24 mouse cellular contexts compared by ENCODE assay signal in the genomic region with DNA sequence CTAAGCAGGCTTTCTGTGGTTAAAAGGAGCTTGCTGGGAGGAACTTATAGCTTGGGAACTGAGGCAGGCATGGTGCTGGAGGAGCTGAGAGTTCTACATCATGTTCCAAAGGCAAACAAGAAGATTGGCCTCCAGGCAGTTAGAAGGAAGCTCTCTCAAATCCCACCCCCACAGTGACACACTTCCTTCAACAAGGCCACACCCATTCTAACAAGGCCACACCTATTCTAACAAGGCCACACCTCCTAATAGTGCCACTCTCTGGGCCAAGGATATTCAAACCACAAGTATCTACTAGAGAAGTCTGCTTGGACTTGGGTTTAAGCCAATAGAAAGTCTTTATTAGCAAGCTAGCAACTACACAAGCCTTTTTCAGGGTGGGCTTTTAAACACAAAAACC. TPM values are rescaled to one million over a fixed set of nuclear protein-coding genes. Genes with fewer than 3 reads are reported as not detected.
DNase-seq lines count a peak whose midpoint lies in the region; ATAC-seq and TF ChIP-seq lines count a peak whose summit lies in the region.
"Had no signal": no experiment of that assay in that cellular context is flagged by ENCODE, and none has a peak within 500 bp of the region (broad histone marks: within the 10 kb centered on the region; RNA-seq: fewer than 3 reads in every experiment).

No protein-coding gene starts in this region.

- H3K36me3 ChIP-seq in liver, postnatal 0 days (replicated peaks; ENCODE audit: insufficient read depth, low read length): no peaks in the 10 kb centered on the region
- H3K36me3 ChIP-seq: forebrain, embryonic 10.5 days; hindbrain, embryonic 15.5 days; kidney, embryonic 15.5 days; limb, embryonic 13.5 days; midbrain, embryonic 15.5 days; neural tube, embryonic 15.5 days had no signal

- DNase-seq in liver, postnatal 0 days: no peak
- DNase-seq in liver (no peak), 3T3-L1 (ENCODE audit: low read depth, low spot score) (peak; percentile 13), ES-CJ7 (ENCODE audit: low read depth, low spot score) (peak; percentile 33)
- no peak for DNase-seq in testis, postnatal 10 days (ENCODE audit: low spot score)
- no peak for DNase-seq in frontal cortex, adult 2 months (ENCODE audit: extremely low spot score in 1 of 2, low spot score in 1 of 2)
- DNase-seq: adrenal gland, postnatal 10 days; cerebellum, postnatal 10 days; forebrain, postnatal 0 days; gastrocnemius, postnatal 10 days; heart, adult 11 months; heart, postnatal 36 days; kidney, postnatal 4 days; thymus, postnatal 4 days had no signal

- no peak overlapping the region for H3K4me2 ChIP-seq in liver, postnatal 0 days (ENCODE audit: low read depth, low read length)
- H3K4me2 ChIP-seq: hindbrain, embryonic 15.5 days; kidney, embryonic 15.5 days; limb, embryonic 13.5 days; midbrain, embryonic 15.5 days; neural tube, embryonic 15.5 days had no signal

- H3K9me3 ChIP-seq in liver, postnatal 0 days (ENCODE audit: low read length): no peaks in the 10 kb centered on the region
- H3K9me3 ChIP-seq: forebrain, embryonic 10.5 days; hindbrain, embryonic 15.5 days; kidney, embryonic 15.5 days; midbrain, embryonic 15.5 days; neural tube, embryonic 15.5 days had no signal

- TF ChIP-seq EP300 in liver, postnatal 0 days (IDR thresholded peaks at IDR 0.05; ENCODE audit: low read depth): no peak

- no peaks in the 10 kb centered on the region for H3K27me3 ChIP-seq in liver, postnatal 0 days (ENCODE audit: insufficient read depth, low read length)
- H3K27me3 ChIP-seq: hindbrain, embryonic 15.5 days; kidney, embryonic 15.5 days; limb, embryonic 13.5 days; midbrain, embryonic 15.5 days; neural tube, embryonic 15.5 days had no signal

- no peak overlapping the region for H3K27ac ChIP-seq in liver, postnatal 0 days (ENCODE audit: low read depth)
- H3K27ac ChIP-seq: forebrain, embryonic 10.5 days; liver, embryonic 14.5 days; midbrain, embryonic 15.5 days; neural tube, embryonic 15.5 days had no signal

- H3K9ac ChIP-seq in liver, postnatal 0 days (replicated peaks): no peak overlapping the region
- H3K9ac ChIP-seq: forebrain, postnatal 0 days; hindbrain, embryonic 15.5 days; kidney, embryonic 15.5 days; limb, embryonic 13.5 days; liver, embryonic 14.5 days; midbrain, embryonic 15.5 days; neural tube, embryonic 15.5 days had no signal

- H3K4me1 ChIP-seq in liver, postnatal 0 days (ENCODE audit: insufficient read depth): peaks cover 18% of the 10 kb centered on the region

- ATAC-seq in liver, postnatal 0 days: 0 out of 2 replicates have a peak, but pooled peaks have one; percentile 38
- ATAC-seq in megakaryocyte progenitor cell, adult 5-6 weeks (replicated peaks; ENCODE audit: poor library complexity): peak; percentile 13; the same call in 1 of the 2 replicates
- ATAC-seq: activated CD4-positive, CD25-positive, alpha-beta regulatory T cell, adult 4 months; forebrain, postnatal 0 days; intestine, embryonic 16.5 days; midbrain, embryonic 15.5 days had no signal

- H3K4me3 ChIP-seq in liver, postnatal 0 days (ENCODE audit: low read depth, low read length): no peak overlapping the region
- H3K4me3 ChIP-seq: forebrain, embryonic 10.5 days; hindbrain, embryonic 15.5 days; kidney, embryonic 15.5 days; limb, embryonic 13.5 days; midbrain, embryonic 15.5 days; neural tube, embryonic 15.5 days had no signal

- no peak for TF ChIP-seq CTCF in liver, postnatal 0 days (IDR thresholded peaks at IDR 0.05; ENCODE audit: low read depth)

RNA-seq across cellular contexts. Expression of a gene that starts 46.7 kb away (rescaled TPM):
- 3.0 and 4.1 TPM in 2 replicates for polyA plus RNA-seq in liver, postnatal 0 days (2015; fragmentation: Nextera tagmentation; extraction: Ambion mirVana)
- total RNA-seq in megakaryocyte progenitor cell, adult 5-6 weeks (2015): 0.39 and 0.52 TPM in 2 replicates
- 20.9 and 25.2 TPM in 2 replicates for total RNA-seq in megakaryocyte progenitor cell, adult 5-6 weeks (2017)
- polyA plus RNA-seq in frontal cortex, adult 2 months (2012; rRNA removed): 8.3 and 10.2 TPM in 2 replicates

Comparison
In these comparisons a context has a peak if more than half of its experiments do, and no peak if none do; other contexts are left out.
1. DNase-seq: peak in 3T3-L1 (single experiment) and ES-CJ7 (single experiment); none in liver, postnatal 0 days (single experiment), liver (single experiment), testis, postnatal 10 days (single experiment) and frontal cortex, adult 2 months (0 of 2).